ENCODE assay signal across 16 mouse cellular contexts in the genomic region with DNA sequence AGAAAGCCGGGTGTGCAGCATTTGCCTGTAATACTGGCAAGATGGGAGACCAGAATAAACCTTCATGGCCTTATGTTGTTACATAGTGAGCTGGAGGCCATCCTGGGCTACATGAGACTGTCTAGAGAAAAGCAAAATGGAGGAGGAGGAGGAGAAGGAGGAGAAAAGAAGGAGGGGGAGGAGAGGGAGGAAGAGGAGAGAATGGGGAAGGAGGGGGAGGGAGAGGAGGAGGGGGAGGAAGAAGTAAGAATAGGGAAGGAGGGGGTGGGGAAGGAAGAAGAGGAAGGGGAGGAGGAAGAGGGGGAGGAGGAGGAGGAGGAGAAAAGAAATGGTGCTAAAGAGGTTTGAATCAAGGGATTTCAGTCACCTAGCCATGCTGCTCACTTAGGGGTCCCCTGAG. TPM values are rescaled to one million over a fixed set of nuclear protein-coding genes. Genes with fewer than 3 reads are reported as not detected.
DNase-seq lines count a peak whose midpoint lies in the region; ATAC-seq and TF ChIP-seq lines count a peak whose summit lies in the region.
"Had no signal": no experiment of that assay in that cellular context is flagged by ENCODE, and none has a peak within 500 bp of the region (broad histone marks: within the 10 kb centered on the region; RNA-seq: fewer than 3 reads in every experiment).

No protein-coding gene starts in this region.

- no peak for DNase-seq in forebrain, embryonic 10.5 days (ENCODE audit: extremely low spot score, low spot score)
- no peak for DNase-seq in midbrain, embryonic 14.5 days
- no peak for DNase-seq in ovary, postnatal 10 days (ENCODE audit: low spot score)
- DNase-seq in kidney, adult 2 months, result no peak
- DNase-seq: gastrocnemius, postnatal 10 days; kidney, postnatal 10 days; lung, postnatal 10 days; thymus, postnatal 4 days had no signal

- peak overlapping the region; percentile 25 for H3K4me3 ChIP-seq in bone marrow macrophage, adult 2 months (ENCODE audit: insufficient read depth, low read length)
- H3K4me3 ChIP-seq in forebrain, embryonic 10.5 days, result peak overlapping the region; percentile 30
- H3K4me3 ChIP-seq in hindbrain, embryonic 15.5 days, result no peak overlapping the region
- H3K4me3 ChIP-seq in midbrain, embryonic 14.5 days (replicated peaks; ENCODE audit: low read depth, low read length), result no peak overlapping the region
- H3K4me3 ChIP-seq in kidney, embryonic 16.5 days (ENCODE audit: low read length), result no peak overlapping the region
- H3K4me3 ChIP-seq in kidney, adult 2 months (ENCODE audit: insufficient read depth, low read depth, low read length), result no peak overlapping the region
- H3K4me3 ChIP-seq: heart, embryonic 13.5 days had no signal

- H3K36me3 ChIP-seq in forebrain, embryonic 10.5 days (replicated peaks), result no peaks in the 10 kb centered on the region
- no peaks in the 10 kb centered on the region for H3K36me3 ChIP-seq in hindbrain, embryonic 15.5 days
- no peaks in the 10 kb centered on the region for H3K36me3 ChIP-seq in midbrain, embryonic 14.5 days (ENCODE audit: control insufficient read depth, insufficient read depth, low read length)
- no peaks in the 10 kb centered on the region for H3K36me3 ChIP-seq in kidney, embryonic 16.5 days (ENCODE audit: insufficient read depth, low read length)
- no peaks in the 10 kb centered on the region for H3K36me3 ChIP-seq in kidney, adult 2 months (ENCODE audit: control insufficient read depth, insufficient read depth, low read length)
- H3K36me3 ChIP-seq: heart, embryonic 13.5 days had no signal

- H3K4me1 ChIP-seq in bone marrow macrophage, adult 2 months (ENCODE audit: control insufficient read depth, insufficient read depth, low read length), result peaks cover 16% of the 10 kb centered on the region
- peaks cover 44% of the 10 kb centered on the region for H3K4me1 ChIP-seq in forebrain, embryonic 10.5 days
- peaks cover 35% of the 10 kb centered on the region for H3K4me1 ChIP-seq in hindbrain, embryonic 15.5 days (replicated peaks)
- H3K4me1 ChIP-seq in midbrain, embryonic 14.5 days (ENCODE audit: control insufficient read depth, insufficient read depth, low read length), result peaks cover 41% of the 10 kb centered on the region
- peaks cover 40% of the 10 kb centered on the region for H3K4me1 ChIP-seq in kidney, embryonic 16.5 days (ENCODE audit: insufficient read depth, low read length)
- peaks cover 7% of the 10 kb centered on the region; the same call in 1 of the 2 replicates for H3K4me1 ChIP-seq in kidney, adult 2 months (ENCODE audit: control insufficient read depth, insufficient read depth, low read length)

- ATAC-seq in hindbrain, embryonic 15.5 days (ENCODE audit: low FRiP score, low read depth), result no peak
- ATAC-seq in midbrain, embryonic 14.5 days (ENCODE audit: low FRiP score, low TSS enrichment), result peak; percentile 19; the same call in 1 of the 2 replicates
- no peak for ATAC-seq in kidney, embryonic 16.5 days (ENCODE audit: low FRiP score, low TSS enrichment)
- ATAC-seq: CD4-positive, CD25-positive, alpha-beta regulatory T cell, adult 4 months; Patski had no signal

- TF ChIP-seq POLR2A in bone marrow macrophage, adult 2 months (IDR thresholded peaks at IDR 0.05; ENCODE audit: borderline replicate concordance, low read depth, low read length), result no peak
- no peak for TF ChIP-seq POLR2A in kidney, adult 2 months (IDR thresholded peaks at IDR 0.05; ENCODE audit: low read depth, low read length)

- H3K27me3 ChIP-seq in forebrain, embryonic 10.5 days (ENCODE audit: poor library complexity, severe bottlenecking), result peaks cover 28% of the 10 kb centered on the region
- H3K27me3 ChIP-seq in hindbrain, embryonic 15.5 days, result no peaks in the 10 kb centered on the region
- H3K27me3 ChIP-seq in midbrain, embryonic 14.5 days (ENCODE audit: control insufficient read depth, insufficient read depth, low read length), result no peaks in the 10 kb centered on the region
- no peaks in the 10 kb centered on the region for H3K27me3 ChIP-seq in kidney, embryonic 16.5 days (ENCODE audit: insufficient read depth, low read length)
- H3K27me3 ChIP-seq in kidney, adult 2 months (replicated peaks; ENCODE audit: control insufficient read depth, insufficient read depth, low read length), result no peaks in the 10 kb centered on the region
- H3K27me3 ChIP-seq: Patski had no signal

- H3K27ac ChIP-seq in bone marrow macrophage, adult 2 months (ENCODE audit: insufficient read depth, low read depth, low read length), result peak overlapping the region; percentile 89
- H3K27ac ChIP-seq in forebrain, embryonic 10.5 days, result peak overlapping the region; percentile 78
- H3K27ac ChIP-seq in hindbrain, embryonic 15.5 days (replicated peaks), result peak overlapping the region; percentile 30; the same call in 1 of the 2 replicates
- peak overlapping the region; percentile 81 for H3K27ac ChIP-seq in midbrain, embryonic 14.5 days (replicated peaks; ENCODE audit: low read depth, low read length)
- no peak overlapping the region for H3K27ac ChIP-seq in kidney, embryonic 16.5 days (ENCODE audit: low read length)
- no peak overlapping the region for H3K27ac ChIP-seq in kidney, adult 2 months (ENCODE audit: insufficient read depth, low read depth, low read length)
- H3K27ac ChIP-seq: heart, embryonic 13.5 days had no signal

- WGBS in forebrain, embryonic 10.5 days, result 53% methylated on average over 1 of the region's 1 CpGs
- WGBS in hindbrain, embryonic 15.5 days, result 31% methylated on average over 1 of the region's 1 CpGs
- 21% methylated on average over 1 of the region's 1 CpGs for WGBS in midbrain, embryonic 14.5 days
- WGBS in kidney, embryonic 16.5 days, result 17% methylated on average over 1 of the region's 1 CpGs
- WGBS in kidney, adult 2 months, result 25% methylated on average over 1 of the region's 1 CpGs

- H3K9me3 ChIP-seq in forebrain, embryonic 10.5 days, result peaks cover 11% of the 10 kb centered on the region
- H3K9me3 ChIP-seq in hindbrain, embryonic 15.5 days, result no peaks in the 10 kb centered on the region
- H3K9me3 ChIP-seq in midbrain, embryonic 14.5 days (ENCODE audit: control insufficient read depth, low read length), result no peaks in the 10 kb centered on the region
- no peaks in the 10 kb centered on the region for H3K9me3 ChIP-seq in kidney, embryonic 16.5 days (ENCODE audit: low read length)
- H3K9me3 ChIP-seq: heart, embryonic 13.5 days had no signal

- H3K4me2 ChIP-seq in hindbrain, embryonic 15.5 days, result no peak overlapping the region; the same call in 1 of the 2 replicates
- H3K4me2 ChIP-seq in midbrain, embryonic 14.5 days (ENCODE audit: low read length), result peak overlapping the region; percentile 29
- H3K4me2 ChIP-seq in kidney, embryonic 16.5 days (replicated peaks; ENCODE audit: low read depth, low read length), result no peak overlapping the region
- H3K4me2 ChIP-seq: heart, embryonic 13.5 days had no signal

- TF ChIP-seq CTCF in bone marrow macrophage, adult 2 months (IDR thresholded peaks at IDR 0.05; ENCODE audit: low read depth, low read length), result no peak
- TF ChIP-seq CTCF in kidney, adult 2 months (conservative IDR thresholded peaks at IDR 0.05; ENCODE audit: insufficient read depth, insufficient read length, low read depth, low read length), result no peak

- H3K9ac ChIP-seq in hindbrain, embryonic 15.5 days, result no peak overlapping the region
- H3K9ac ChIP-seq in midbrain, embryonic 14.5 days (replicated peaks; ENCODE audit: low read length), result no peak overlapping the region
- no peak overlapping the region for H3K9ac ChIP-seq in kidney, embryonic 16.5 days (replicated peaks; ENCODE audit: low read length)
- H3K9ac ChIP-seq: heart, embryonic 13.5 days had no signal

RNA-seq across cellular contexts. Expression of a gene that starts 13.7 kb away (rescaled TPM):
- polyA plus RNA-seq in bone marrow macrophage, adult 2 months (2012; ENCODE audit: insufficient read depth, insufficient read length, missing spikeins), result 20.2 and 22.3 TPM in 2 replicates
- polyA plus RNA-seq in forebrain, embryonic 10.5 days (2016; fragmentation: Nextera tagmentation; extraction: Ambion mirVana), result 5.8 TPM in 2 replicates
- 21.7 and 24.1 TPM in 2 replicates for polyA plus RNA-seq in hindbrain, embryonic 15.5 days (2015; fragmentation: Nextera tagmentation; extraction: Ambion mirVana)
- 30.4 and 39.0 TPM in 2 replicates for polyA plus RNA-seq in midbrain, embryonic 14.5 days (2014; fragmentation: Nextera tagmentation; extraction: Ambion mirVana)
- 7.4 and 8.8 TPM in 2 replicates for polyA plus RNA-seq in kidney, embryonic 16.5 days (2015; fragmentation: Nextera tagmentation; extraction: Ambion mirVana)
- 37.0 and 37.2 TPM in 2 replicates for polyA plus RNA-seq in kidney, adult 2 months (2012; rRNA removed)

RNA-seq across cellular contexts. Expression of a gene that starts 31.8 kb away (rescaled TPM):
- 26.6 and 29.8 TPM in 2 replicates for polyA plus RNA-seq in bone marrow macrophage, adult 2 months (2012; ENCODE audit: insufficient read depth, insufficient read length, missing spikeins)
- polyA plus RNA-seq in forebrain, embryonic 10.5 days (2016; fragmentation: Nextera tagmentation; extraction: Ambion mirVana), result 8.0 and 8.1 TPM in 2 replicates
- 9.5 and 9.6 TPM in 2 replicates for polyA plus RNA-seq in hindbrain, embryonic 15.5 days (2015; fragmentation: Nextera tagmentation; extraction: Ambion mirVana)
- 3.3 and 4.4 TPM in 2 replicates for polyA plus RNA-seq in midbrain, embryonic 14.5 days (2014; fragmentation: Nextera tagmentation; extraction: Ambion mirVana)
- polyA plus RNA-seq in kidney, embryonic 16.5 days (2015; fragmentation: Nextera tagmentation; extraction: Ambion mirVana), result 20.6 and 24.4 TPM in 2 replicates
- polyA plus RNA-seq in kidney, adult 2 months (2012; rRNA removed), result 33.4 and 34.1 TPM in 2 replicates
- polyA plus RNA-seq: Patski had no signal

RNA-seq across cellular contexts. Expression of a gene that starts 44.6 kb away (rescaled TPM):
- polyA plus RNA-seq in bone marrow macrophage, adult 2 months (2012; ENCODE audit: insufficient read depth, insufficient read length, missing spikeins), result not detected in 2 replicates
- polyA plus RNA-seq in forebrain, embryonic 10.5 days (2016; fragmentation: Nextera tagmentation; extraction: Ambion mirVana), result not detected in 2 replicates
- not detected in 2 replicates for polyA plus RNA-seq in hindbrain, embryonic 15.5 days (2015; fragmentation: Nextera tagmentation; extraction: Ambion mirVana)
- polyA plus RNA-seq in midbrain, embryonic 14.5 days (2014; fragmentation: Nextera tagmentation; extraction: Ambion mirVana), result not detected in 2 replicates
- polyA plus RNA-seq in kidney, embryonic 16.5 days (2015; fragmentation: Nextera tagmentation; extraction: Ambion mirVana), result not detected in 2 replicates
- not detected in 2 replicates for polyA plus RNA-seq in kidney, adult 2 months (2012; rRNA removed)
- polyA plus RNA-seq: CD4-positive, CD25-positive, alpha-beta regulatory T cell, adult 4 months; heart, embryonic 13.5 days; liver, adult 2 months; Patski; stomach, embryonic 16.5 days had no signal

Comparison
In these comparisons a context has a peak if more than half of its experiments do, and no peak if none do; other contexts are left out.
1. H3K27ac ChIP-seq: peak in bone marrow macrophage, adult 2 months (single experiment), forebrain, embryonic 10.5 days (single experiment), hindbrain, embryonic 15.5 days (single experiment) and midbrain, embryonic 14.5 days (single experiment); none in kidney, embryonic 16.5 days (single experiment) and kidney, adult 2 months (single experiment).
2. H3K4me3 ChIP-seq: peak in bone marrow macrophage, adult 2 months (single experiment) and forebrain, embryonic 10.5 days (single experiment); none in hindbrain, embryonic 15.5 days (single experiment), midbrain, embryonic 14.5 days (single experiment), kidney, embryonic 16.5 days (single experiment) and kidney, adult 2 months (single experiment).